Mouse (Mus musculus) Muller cell, postnatal 12 days (primary cell): Measurements from ENCODE around the gene Plekha6.

ENCODE experiments used
- DNase-seq: peaks from one replicate; pipeline ENCODE4 v3.0.0-alpha.2; 2015; ENCODE audit errors: inconsistent ontology term

Gene Plekha6

GRCm38 (mm10) chr1:133146014-133147009 is 17.7 kb upstream of the Plekha6 start:
- DNase-seq, result peak; percentile 29

- DNase-seq, result no peak
These were observed 16.7 kb upstream of the Plekha6 start for GRCm38 (mm10) chr1:133147324-133147723.

- DNase-seq, result no peak
These were observed 15.9 kb upstream of the Plekha6 start for GRCm38 (mm10) chr1:133148122-133148521.

GRCm38 (mm10) chr1:133150556-133150955 is 13.5 kb upstream of the Plekha6 start:
- no peak for DNase-seq

GRCm38 (mm10) chr1:133152213-133152612 is 11.8 kb upstream of the Plekha6 start:
- DNase-seq, result no peak

- no peak for DNase-seq
These were observed 8.7 kb upstream of the Plekha6 start for GRCm38 (mm10) chr1:133155270-133155669.

GRCm38 (mm10) chr1:133159128-133159564 is 4.9 kb upstream of the Plekha6 start:
- DNase-seq, result peak; percentile 11

- no peak for DNase-seq
These were observed 2.5 kb upstream of the Plekha6 start for GRCm38 (mm10) chr1:133161559-133161958.

- DNase-seq, result no peak
These were observed 2.0 kb upstream of the Plekha6 start for GRCm38 (mm10) chr1:133162046-133162445.

- DNase-seq, result no peak
These were observed 1.0 kb upstream of the Plekha6 start for GRCm38 (mm10) chr1:133162981-133163380.

- DNase-seq, result peak; percentile 9
These were observed 591 bp downstream of the Plekha6 start for GRCm38 (mm10) chr1:133164591-133165011.

GRCm38 (mm10) chr1:133165111-133165510 is 1.1 kb downstream of the Plekha6 start:
- DNase-seq, result no peak

GRCm38 (mm10) chr1:133168318-133169060 is 4.5 kb downstream of the Plekha6 start:
- no peak for DNase-seq

GRCm38 (mm10) chr1:133170196-133170595 is 6.2 kb downstream of the Plekha6 start:
- DNase-seq, result no peak

GRCm38 (mm10) chr1:133171357-133171756 is 7.3 kb downstream of the Plekha6 start:
- DNase-seq, result peak; percentile 63

GRCm38 (mm10) chr1:133175150-133175549 is 11.1 kb downstream of the Plekha6 start:
- no peak for DNase-seq

GRCm38 (mm10) chr1:133177480-133178172 is 13.6 kb downstream of the Plekha6 start:
- no peak for DNase-seq

- DNase-seq, result peak; percentile 48
These were observed 14.9 kb downstream of the Plekha6 start for GRCm38 (mm10) chr1:133178732-133179440.

- DNase-seq, result peak; percentile 74
These were observed 17.3 kb downstream of the Plekha6 start for GRCm38 (mm10) chr1:133181072-133182015.
